Mouse (Mus musculus) heart, embryonic 14.5 days (tissue): Measurements from ENCODE around the gene Rabgef1. TPM values are rescaled to one million over a fixed set of nuclear protein-coding genes. Genes with fewer than 3 reads are reported as not detected.

ENCODE experiments used
- ATAC-seq: fragments of 200-750 bp; cut with Nextera tagmentation; 2 replicates; pipeline ENCODE4 v1.8.0; 2017; ENCODE audit warnings: low read depth, moderate TSS enrichment; ENCODE audit not compliant: insufficient number of reproducible peaks, insufficient read depth, low FRiP score
- H3K27ac ChIP-seq, 2 experiments: fragments of 200-500 bp in 1 of 2; fragments of 300-500 bp in 1 of 2; sonication (generic) in 1 of 2; replicated peaks in 1 of 2; 2 replicates each; pipeline ENCODE4 v1.5.1; 2012 to 2014; ENCODE audit warnings: low read depth in 2 of 2, low read length in 2 of 2, control low read depth in 1 of 2, mild to moderate bottlenecking in 1 of 2, mixed read lengths in 1 of 2; ENCODE audit not compliant: control insufficient read depth in 1 of 2, insufficient read depth in 1 of 2
- H3K27me3 ChIP-seq: fragments of 300-500 bp; sonication (generic); 2 replicates; pipeline ENCODE4 v1.6.1; 2014; ENCODE audit warnings: mild to moderate bottlenecking, low read length, control low read depth; ENCODE audit not compliant: control insufficient read depth, insufficient read depth
- H3K36me3 ChIP-seq: fragments of 300-500 bp; sonication (generic); 2 replicates; pipeline ENCODE4 v1.6.1; 2014; ENCODE audit warnings: mild to moderate bottlenecking, control low read depth, low read length, mixed read lengths; ENCODE audit not compliant: control insufficient read depth, insufficient read depth
- H3K4me1 ChIP-seq, 2 experiments: fragments of 200-500 bp in 1 of 2; fragments of 300-500 bp in 1 of 2; sonication (generic) in 1 of 2; 2 replicates each; pipeline ENCODE4 v1.6.1; 2012 to 2014; ENCODE audit warnings: low read length in 2 of 2, control low read depth in 1 of 2, mixed read lengths in 1 of 2; ENCODE audit not compliant: control insufficient read depth in 2 of 2, insufficient read depth in 2 of 2
- H3K4me2 ChIP-seq: fragments of 300-500 bp; sonication (generic); 2 replicates; pipeline ENCODE4 v1.6.1; 2014; ENCODE audit warnings: mild to moderate bottlenecking, low read length
- H3K4me3 ChIP-seq, 2 experiments: fragments of 200-500 bp in 1 of 2; fragments of 300-500 bp in 1 of 2; sonication (generic) in 1 of 2; 2 replicates each; pipeline ENCODE4 v1.5.1; 2012 to 2014; ENCODE audit warnings: low read length in 2 of 2, mild to moderate bottlenecking in 2 of 2, control low read depth in 1 of 2, low read depth in 1 of 2, moderate library complexity in 1 of 2; ENCODE audit not compliant: control insufficient read depth in 1 of 2, insufficient read depth in 1 of 2
- H3K9ac ChIP-seq: fragments of 300-500 bp; sonication (generic); 2 replicates; pipeline ENCODE4 v1.6.1; 2014; ENCODE audit warnings: mild to moderate bottlenecking, low read length
- H3K9me3 ChIP-seq: fragments of 300-500 bp; sonication (generic); 2 replicates; pipeline ENCODE4 v1.6.1; 2016; ENCODE audit warnings: low read length, control low read depth; ENCODE audit not compliant: control insufficient read depth
- WGBS: fragments of 180-500 bp; shearing (Covaris S2); extraction: QIAGEN DNeasy Blood & Tissue Kit; methylation state at CpG from one replicate; pipeline ENCODE4 v1.1.7; 2014; 5-methylcytosine and 5-hydroxymethylcytosine counted together
- polyA plus RNA-seq: library from polyadenylated mRNA; unstranded; fragments of >200 nt; fragmentation: Nextera tagmentation; extraction: Ambion mirVana; gene quantifications from 2 replicates; pipeline ENCODE4 v1.2.1, GENCODE M21; 2014

Rabgef1 gene
- polyA plus RNA-seq, 1 experiment from 2014 or later = 17.9 TPM

- Histone ChIP-seq H3K9ac (no peak within 1 kb of the TSS), H3K4me1 (0 out of 4 replicates have a peak, but pooled peaks cover 0 to 9% of the 10 kb centered on the region in 2 experiments), H3K4me3 (no peak within 1 kb of the TSS), H3K27ac (no peak within 1 kb of the TSS), H3K36me3 (peaks cover 33% of the 10 kb centered on the region), H3K27me3 (no peaks in the 10 kb centered on the region), H3K4me2 (no peak within 1 kb of the TSS), H3K9me3 (no peaks in the 10 kb centered on the region)
- WGBS = 80% methylated on average over 7 of the region's 7 CpGs
- no peak for ATAC-seq
These were observed 45.2 kb downstream of the Rabgef1 start, which contains the start of gene Tmem248 for GRCm38 (mm10) chr5:130216781-130217180. Gene Tmem248 (plus strand): TSS chr5:130217081.

GRCm38 (mm10) chr5:130217406-130217805 is 45.8 kb downstream of the Rabgef1 start:
- no peaks in the 10 kb centered on the region for H3K27me3 ChIP-seq
- 0 out of 4 replicates have a peak, but pooled peaks cover 0 to 9% of the 10 kb centered on the region in 2 experiments for H3K4me1 ChIP-seq
- 89% methylated on average over 4 of the region's 4 CpGs for WGBS
- no peak overlapping the region for H3K4me2 ChIP-seq
- peaks cover 26% of the 10 kb centered on the region for H3K36me3 ChIP-seq
- H3K4me3 ChIP-seq = no peak overlapping the region
- ATAC-seq = no peak
- no peaks in the 10 kb centered on the region for H3K9me3 ChIP-seq
- no peak overlapping the region for H3K27ac ChIP-seq
- H3K9ac ChIP-seq = no peak overlapping the region

GRCm38 (mm10) chr5:130218336-130218735 is 46.7 kb downstream of the Rabgef1 start:
- Histone ChIP-seq H3K4me1 (peaks cover 5 to 15% of the 10 kb centered on the region in 2 experiments), H3K9ac (no peak overlapping the region), H3K27me3 (no peaks in the 10 kb centered on the region), H3K4me3 (no peak overlapping the region), H3K36me3 (peaks cover 17% of the 10 kb centered on the region), H3K9me3 (no peaks in the 10 kb centered on the region), H3K4me2 (no peak overlapping the region), H3K27ac (no peak overlapping the region)
- ATAC-seq = no peak
- WGBS = 86% methylated on average over 5 of the region's 5 CpGs

- 46% methylated on average over 2 of the region's 2 CpGs for WGBS
- Histone ChIP-seq H3K9me3 (no peaks in the 10 kb centered on the region), H3K36me3 (peaks cover 6% of the 10 kb centered on the region; the same call in 1 of the 2 replicates), H3K9ac (peak overlapping the region; percentile 98; the same call in 1 of the 2 replicates), H3K4me3 (peak overlapping the region in 1 of 2 experiments; percentile 92; a peak in 3 of 4 replicates), H3K4me1 (peaks cover 5 to 25% of the 10 kb centered on the region in 2 experiments), H3K27ac (peak overlapping the region in 1 of 2 experiments; percentile 72; a peak in 1 of 4 replicates), H3K4me2 (peak overlapping the region; percentile 78), H3K27me3 (no peaks in the 10 kb centered on the region)
- no peak for ATAC-seq
These were observed 49.7 kb downstream of the Rabgef1 start for GRCm38 (mm10) chr5:130221316-130221715.

- H3K4me1 ChIP-seq = peaks cover 5 to 26% of the 10 kb centered on the region in 2 experiments
- H3K4me3 ChIP-seq = peak overlapping the region; percentile 92 to 98
- H3K27ac ChIP-seq = peak overlapping the region; percentile 72 to 74
- no peaks in the 10 kb centered on the region for H3K9me3 ChIP-seq
- peaks cover 6% of the 10 kb centered on the region; the same call in 1 of the 2 replicates for H3K36me3 ChIP-seq
- peak overlapping the region; percentile 98 for H3K9ac ChIP-seq
- H3K4me2 ChIP-seq = peak overlapping the region; percentile 78
- peak; percentile 12; the same call in 1 of the 2 replicates for ATAC-seq
- 1% methylated on average over 10 of the region's 10 CpGs for WGBS
- H3K27me3 ChIP-seq = no peaks in the 10 kb centered on the region
These were observed 50.2 kb downstream of the Rabgef1 start for GRCm38 (mm10) chr5:130221760-130222145.

GRCm38 (mm10) chr5:130222146-130223004 is 50.8 kb downstream of the Rabgef1 start:
- no peaks in the 10 kb centered on the region for H3K27me3 ChIP-seq
- no peaks in the 10 kb centered on the region for H3K9me3 ChIP-seq
- peak overlapping the region; percentile 92 to 98 for H3K4me3 ChIP-seq
- peaks cover 6% of the 10 kb centered on the region; the same call in 1 of the 2 replicates for H3K36me3 ChIP-seq
- peaks cover 5 to 29% of the 10 kb centered on the region in 2 experiments for H3K4me1 ChIP-seq
- H3K9ac ChIP-seq = peak overlapping the region; percentile 98
- peak overlapping the region; percentile 72 to 74 for H3K27ac ChIP-seq
- ATAC-seq = peak; percentile 80
- H3K4me2 ChIP-seq = peak overlapping the region; percentile 78
- under 1% methylated on average over 86 of the region's 88 CpGs for WGBS

- Histone ChIP-seq H3K4me3 (no peak overlapping the region), H3K9ac (no peak overlapping the region; the same call in 1 of the 2 replicates), H3K36me3 (peaks cover 35% of the 10 kb centered on the region), H3K27me3 (no peaks in the 10 kb centered on the region), H3K27ac (no peak overlapping the region), H3K4me1 (peaks cover 5 to 20% of the 10 kb centered on the region in 2 experiments), H3K4me2 (no peak overlapping the region), H3K9me3 (no peaks in the 10 kb centered on the region)
- no peak for ATAC-seq
- WGBS = 84% methylated on average over 3 of the region's 3 CpGs
These were observed 55.2 kb downstream of the Rabgef1 start for GRCm38 (mm10) chr5:130226790-130227189.
